Mouse (Mus musculus) liver, postnatal 0 days (tissue): Measurements from ENCODE around the gene Tmem92.

Experiments
- CTCF ChIP-seq: sonication (generic); IDR thresholded peaks from 2 replicates; pipeline ENCODE4 v1.5.1; 2016; ENCODE audit warnings: antibody characterized with exemption, low read depth
- EP300 ChIP-seq: IDR thresholded peaks from 2 replicates; pipeline ENCODE4 v1.6.1; 2016; ENCODE audit warnings: antibody characterized with exemption, low read depth, mild to moderate bottlenecking

DNA sequence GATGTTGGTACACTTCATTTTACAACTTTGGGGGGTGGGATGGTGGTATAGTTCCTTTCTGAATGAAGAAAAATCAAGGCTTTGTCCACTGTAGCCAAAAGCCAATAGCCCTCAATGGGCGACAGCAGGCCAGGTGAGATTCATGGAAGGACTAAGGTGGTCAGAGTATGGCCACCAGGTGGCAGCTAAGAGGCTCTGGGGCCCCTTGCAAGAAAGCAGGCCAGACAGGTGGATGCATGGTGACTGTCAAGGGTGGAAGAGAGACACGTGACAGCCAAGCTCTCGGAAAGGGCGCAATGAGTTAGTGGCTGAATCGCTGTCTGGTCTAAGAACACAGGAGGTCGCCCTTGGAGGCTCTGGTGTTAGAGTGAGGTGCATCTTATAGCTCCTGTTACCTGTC lies 19.7 kb downstream of the Tmem92 start:
- no peak for TF ChIP-seq EP300
- peak; percentile 27; the same call in 1 of the 2 replicates for TF ChIP-seq CTCF
